Mouse (Mus musculus) bone marrow, adult 2 months (tissue): ENCODE results near the gene Dtymk.

Experiments used
- CTCF ChIP-seq: fragments of 200-500 bp; IDR thresholded peaks from 2 replicates; pipeline ENCODE4 v1.5.1; 2011; ENCODE audit warnings: low read length, control low read depth; ENCODE audit not compliant: control insufficient read depth, insufficient read depth
- POLR2A ChIP-seq: fragments of 200-500 bp; IDR thresholded peaks from 2 replicates; pipeline ENCODE4 v1.6.1; 2011; ENCODE audit warnings: low read depth, mild to moderate bottlenecking, control low read depth, low read length, borderline replicate concordance; ENCODE audit not compliant: control insufficient read depth

DNA sequence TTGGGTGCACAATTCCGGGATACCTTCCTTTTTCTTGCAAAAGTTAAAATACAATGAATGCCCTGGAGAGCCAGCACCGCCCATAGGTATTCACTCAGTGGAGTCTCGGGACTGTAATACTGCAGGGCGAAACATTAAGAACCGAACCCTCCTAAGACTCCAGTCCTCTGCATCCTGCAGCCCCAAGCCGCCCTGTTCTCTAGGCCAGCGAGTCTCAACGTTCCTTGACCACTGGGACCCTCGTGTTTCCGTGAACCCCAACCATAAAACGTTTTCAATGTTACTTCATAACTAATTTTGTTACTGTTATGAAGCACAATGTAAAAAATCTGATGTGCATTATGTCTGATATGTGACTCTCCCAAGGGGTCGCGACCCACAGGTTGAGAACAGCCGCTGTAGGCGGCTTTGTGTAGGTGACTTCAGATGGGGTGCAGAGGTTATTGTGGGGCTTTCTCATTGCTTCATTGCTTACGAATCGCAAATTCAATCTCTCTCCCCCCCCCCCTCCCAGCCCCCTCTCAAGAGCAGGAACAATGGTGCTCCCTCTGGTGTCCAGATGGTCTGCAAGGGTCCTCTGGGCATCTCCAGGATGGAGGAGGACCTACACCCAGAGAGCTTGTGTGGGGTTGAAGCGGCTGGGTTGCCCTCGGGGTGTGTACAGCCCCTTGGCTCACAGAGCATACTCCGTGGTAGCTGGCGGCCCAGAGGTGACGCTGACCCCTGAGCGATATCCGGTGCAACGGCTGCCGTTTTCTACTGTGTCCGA, 24.2 kb upstream of the Dtymk start:
- TF ChIP-seq CTCF, result no peak
- no peak for TF ChIP-seq POLR2A
